ENCODE assay signal across 8 mouse cellular contexts in genomic region chr4:41707011-41707535, GRCm38 (mm10). TPM values are rescaled to one million over a fixed set of nuclear protein-coding genes. Genes with fewer than 3 reads are reported as not detected.
A peak's percentile ranks its signal among the peaks of the same experiment; 100 is the strongest.
DNase-seq lines count a peak whose midpoint lies in the region; ATAC-seq and TF ChIP-seq lines count a peak whose summit lies in the region.

No protein-coding gene starts in this region.

- no peaks in the 10 kb centered on the region for H3K36me3 ChIP-seq in intestine, embryonic 16.5 days (ENCODE audit: control insufficient read depth, insufficient read depth, low read length)
- H3K36me3 ChIP-seq in limb, embryonic 12.5 days = peaks cover 14% of the 10 kb centered on the region; the same call in 1 of the 2 replicates
- peaks cover 5% of the 10 kb centered on the region; the same call in 1 of the 2 replicates for H3K36me3 ChIP-seq in midbrain, embryonic 14.5 days (ENCODE audit: control insufficient read depth, insufficient read depth, low read length)
- H3K36me3 ChIP-seq in stomach, embryonic 14.5 days (ENCODE audit: control insufficient read depth, insufficient read depth, low read length) = 0 out of 2 replicates have a peak, but pooled peaks cover 10% of the 10 kb centered on the region

- peak; percentile 88 for ATAC-seq in common myeloid progenitor, adult 5-6 weeks (replicated peaks; ENCODE audit: low read depth, poor library complexity, severe bottlenecking)
- peak; percentile 62 for ATAC-seq in intestine, embryonic 16.5 days
- ATAC-seq in limb, embryonic 12.5 days (ENCODE audit: insufficient number of reproducible peaks, insufficient read depth, low FRiP score, low TSS enrichment, low read depth) = peak; percentile 29; the same call in 1 of the 2 replicates
- ATAC-seq in midbrain, embryonic 14.5 days (ENCODE audit: low FRiP score, low TSS enrichment) = peak; percentile 84
- peak; percentile 33; the same call in 1 of the 2 replicates for ATAC-seq in stomach, embryonic 14.5 days (ENCODE audit: insufficient number of reproducible peaks, insufficient read depth, low FRiP score, low read depth)

- 0 out of 2 replicates have a peak overlapping the region, but pooled peaks have one; percentile 2 for H3K27ac ChIP-seq in gastrocnemius, adult 2 months
- no peak overlapping the region for H3K27ac ChIP-seq in intestine, embryonic 16.5 days (ENCODE audit: low read length)
- no peak overlapping the region for H3K27ac ChIP-seq in limb, embryonic 12.5 days
- peak overlapping the region; percentile 73 for H3K27ac ChIP-seq in midbrain, embryonic 14.5 days (replicated peaks; ENCODE audit: low read depth, low read length)
- H3K27ac ChIP-seq in stomach, embryonic 14.5 days (ENCODE audit: low read length) = no peak overlapping the region

- DNase-seq in 416B (ENCODE audit: low read depth) = peak; percentile 58
- DNase-seq in R1 (ENCODE audit: low read depth, low spot score) = peak; percentile 98
- peak; percentile 80 for DNase-seq in gastrocnemius, adult 2 months
- peak; percentile 93 for DNase-seq in midbrain, embryonic 14.5 days

- peak overlapping the region; percentile 50 for H3K4me3 ChIP-seq in gastrocnemius, adult 2 months
- 0 out of 2 replicates have a peak overlapping the region, but pooled peaks have one; percentile 8 for H3K4me3 ChIP-seq in intestine, embryonic 16.5 days (ENCODE audit: low read length)
- H3K4me3 ChIP-seq in limb, embryonic 12.5 days (replicated peaks) = no peak overlapping the region
- H3K4me3 ChIP-seq in midbrain, embryonic 14.5 days (replicated peaks; ENCODE audit: low read depth, low read length) = no peak overlapping the region
- no peak overlapping the region for H3K4me3 ChIP-seq in stomach, embryonic 14.5 days (ENCODE audit: low read depth, low read length)

- H3K4me2 ChIP-seq in intestine, embryonic 16.5 days (ENCODE audit: low read depth, low read length) = peak overlapping the region; percentile 25; the same call in 1 of the 2 replicates
- peak overlapping the region; percentile 27; the same call in 1 of the 2 replicates for H3K4me2 ChIP-seq in limb, embryonic 12.5 days
- H3K4me2 ChIP-seq in midbrain, embryonic 14.5 days (ENCODE audit: low read length) = peak overlapping the region; percentile 42
- no peak overlapping the region for H3K4me2 ChIP-seq in stomach, embryonic 14.5 days (replicated peaks; ENCODE audit: low read depth, low read length)

- WGBS in intestine, embryonic 16.5 days = 3% methylated on average over 13 of the region's 13 CpGs
- WGBS in limb, embryonic 12.5 days = 2% methylated on average over 13 of the region's 13 CpGs
- WGBS in midbrain, embryonic 14.5 days = 0% methylated on average over 13 of the region's 13 CpGs
- WGBS in stomach, embryonic 14.5 days = 2% methylated on average over 13 of the region's 13 CpGs

- intact Hi-C loops in gastrocnemius, adult 2 months (cut with DNase I) = loop anchor here (2.0 to 5.0 kb wide), 2 partner anchors 185 to 238 kb away; no protein-coding TSS in a partner anchor

- no peaks in the 10 kb centered on the region for H3K9me3 ChIP-seq in intestine, embryonic 16.5 days (ENCODE audit: control insufficient read depth, low read length)
- no peaks in the 10 kb centered on the region for H3K9me3 ChIP-seq in limb, embryonic 12.5 days
- no peaks in the 10 kb centered on the region for H3K9me3 ChIP-seq in midbrain, embryonic 14.5 days (ENCODE audit: control insufficient read depth, low read length)
- no peaks in the 10 kb centered on the region for H3K9me3 ChIP-seq in stomach, embryonic 14.5 days (ENCODE audit: control insufficient read depth, low read depth, low read length)

- peak; percentile 78 for TF ChIP-seq CTCF in gastrocnemius, adult 2 months (IDR thresholded peaks at IDR 0.05)

- no peaks in the 10 kb centered on the region for H3K27me3 ChIP-seq in intestine, embryonic 16.5 days (replicated peaks; ENCODE audit: control insufficient read depth, insufficient read depth, low read length)
- H3K27me3 ChIP-seq in limb, embryonic 12.5 days = peaks cover 51% of the 10 kb centered on the region
- H3K27me3 ChIP-seq in midbrain, embryonic 14.5 days (ENCODE audit: control insufficient read depth, insufficient read depth, low read length) = no peaks in the 10 kb centered on the region
- no peaks in the 10 kb centered on the region for H3K27me3 ChIP-seq in stomach, embryonic 14.5 days (ENCODE audit: control insufficient read depth, insufficient read depth, low read length)

- H3K4me1 ChIP-seq in intestine, embryonic 16.5 days (ENCODE audit: control insufficient read depth, insufficient read depth, low read length) = peaks cover 16% of the 10 kb centered on the region
- H3K4me1 ChIP-seq in limb, embryonic 12.5 days (replicated peaks) = peaks cover 32% of the 10 kb centered on the region
- H3K4me1 ChIP-seq in midbrain, embryonic 14.5 days (ENCODE audit: control insufficient read depth, insufficient read depth, low read length) = peaks cover 31% of the 10 kb centered on the region
- peaks cover 8% of the 10 kb centered on the region for H3K4me1 ChIP-seq in stomach, embryonic 14.5 days (ENCODE audit: control insufficient read depth, insufficient read depth, low read length)

- no peak overlapping the region for H3K9ac ChIP-seq in intestine, embryonic 16.5 days (ENCODE audit: low read depth, low read length)
- H3K9ac ChIP-seq in limb, embryonic 12.5 days (replicated peaks) = no peak overlapping the region
- no peak overlapping the region; the same call in 1 of the 2 replicates for H3K9ac ChIP-seq in midbrain, embryonic 14.5 days (replicated peaks; ENCODE audit: low read length)
- no peak overlapping the region for H3K9ac ChIP-seq in stomach, embryonic 14.5 days (replicated peaks; ENCODE audit: low read depth, low read length)

RNA-seq across cellular contexts. Expression of gene Rpp25l, which starts 6.3 kb away (rescaled TPM):
- 22.8 and 28.2 TPM in 2 replicates for total RNA-seq in common myeloid progenitor, adult 5-6 weeks (2017)
- total RNA-seq in gastrocnemius, adult 2 months (2021) = 10 to 100 TPM; 50.1 to 58.4 TPM
- 57.5 and 64.9 TPM in 2 replicates for polyA plus RNA-seq in intestine, embryonic 16.5 days (2015; fragmentation: Nextera tagmentation; extraction: Ambion mirVana)
- polyA plus RNA-seq in limb, embryonic 12.5 days (2016; fragmentation: Nextera tagmentation; extraction: Ambion mirVana) = 82.9 and 84.6 TPM in 2 replicates
- polyA plus RNA-seq in midbrain, embryonic 14.5 days (2014; fragmentation: Nextera tagmentation; extraction: Ambion mirVana) = 62.2 and 64.1 TPM in 2 replicates
- polyA plus RNA-seq in stomach, embryonic 14.5 days (2014; fragmentation: Nextera tagmentation; extraction: Ambion mirVana) = 65.3 and 71.5 TPM in 2 replicates

RNA-seq across cellular contexts. Expression of gene Il11ra1, which starts 7.3 kb away (rescaled TPM):
- total RNA-seq in common myeloid progenitor, adult 5-6 weeks (2017) = 104 and 110 TPM in 2 replicates
- 10 to 100 TPM; 33.3 to 73.4 TPM for total RNA-seq in gastrocnemius, adult 2 months (2021)
- 113 and 125 TPM in 2 replicates for polyA plus RNA-seq in intestine, embryonic 16.5 days (2015; fragmentation: Nextera tagmentation; extraction: Ambion mirVana)
- polyA plus RNA-seq in limb, embryonic 12.5 days (2016; fragmentation: Nextera tagmentation; extraction: Ambion mirVana) = 296 and 302 TPM in 2 replicates
- 28.1 and 32.1 TPM in 2 replicates for polyA plus RNA-seq in midbrain, embryonic 14.5 days (2014; fragmentation: Nextera tagmentation; extraction: Ambion mirVana)
- 162 TPM in 2 replicates for polyA plus RNA-seq in stomach, embryonic 14.5 days (2014; fragmentation: Nextera tagmentation; extraction: Ambion mirVana)

RNA-seq across cellular contexts. Expression of gene Cntfr, which starts 10.2 kb away (rescaled TPM):
- total RNA-seq in common myeloid progenitor, adult 5-6 weeks (2017) = not detected in 2 replicates
- 10 to 100 TPM; 27.3 to 55.3 TPM for total RNA-seq in gastrocnemius, adult 2 months (2021)
- polyA plus RNA-seq in intestine, embryonic 16.5 days (2015; fragmentation: Nextera tagmentation; extraction: Ambion mirVana) = 5.5 and 5.6 TPM in 2 replicates
- 4.7 and 5.5 TPM in 2 replicates for polyA plus RNA-seq in limb, embryonic 12.5 days (2016; fragmentation: Nextera tagmentation; extraction: Ambion mirVana)
- 23.9 and 46.8 TPM in 2 replicates for polyA plus RNA-seq in midbrain, embryonic 14.5 days (2014; fragmentation: Nextera tagmentation; extraction: Ambion mirVana)
- 9.3 and 11.3 TPM in 2 replicates for polyA plus RNA-seq in stomach, embryonic 14.5 days (2014; fragmentation: Nextera tagmentation; extraction: Ambion mirVana)

RNA-seq across cellular contexts. Expression of gene Dctn3, which starts 15.9 kb away (rescaled TPM):
- total RNA-seq in common myeloid progenitor, adult 5-6 weeks (2017) = 62.8 and 92.5 TPM in 2 replicates
- total RNA-seq in gastrocnemius, adult 2 months (2021) = 10 to 100 TPM; 40.6 to 42.4 TPM
- 136 and 143 TPM in 2 replicates for polyA plus RNA-seq in intestine, embryonic 16.5 days (2015; fragmentation: Nextera tagmentation; extraction: Ambion mirVana)
- polyA plus RNA-seq in limb, embryonic 12.5 days (2016; fragmentation: Nextera tagmentation; extraction: Ambion mirVana) = 103 and 104 TPM in 2 replicates
- polyA plus RNA-seq in midbrain, embryonic 14.5 days (2014; fragmentation: Nextera tagmentation; extraction: Ambion mirVana) = 249 and 299 TPM in 2 replicates
- polyA plus RNA-seq in stomach, embryonic 14.5 days (2014; fragmentation: Nextera tagmentation; extraction: Ambion mirVana) = 121 and 126 TPM in 2 replicates

RNA-seq across cellular contexts. Expression of gene Arid3c, which starts 23.9 kb away (rescaled TPM):
- total RNA-seq in common myeloid progenitor, adult 5-6 weeks (2017) = not detected in 2 replicates
- not detected for total RNA-seq in gastrocnemius, adult 2 months (2021)
- not detected in 2 replicates for polyA plus RNA-seq in intestine, embryonic 16.5 days (2015; fragmentation: Nextera tagmentation; extraction: Ambion mirVana)
- not detected in 2 replicates for polyA plus RNA-seq in limb, embryonic 12.5 days (2016; fragmentation: Nextera tagmentation; extraction: Ambion mirVana)
- polyA plus RNA-seq in midbrain, embryonic 14.5 days (2014; fragmentation: Nextera tagmentation; extraction: Ambion mirVana) = 0.47 and 0.70 TPM in 2 replicates
- polyA plus RNA-seq in stomach, embryonic 14.5 days (2014; fragmentation: Nextera tagmentation; extraction: Ambion mirVana) = not detected in 2 replicates

Comparison
In these comparisons a context has a peak if more than half of its experiments do, and no peak if none do; other contexts are left out.
1. ATAC-seq: peak in every context shown above with its lines; median percentile 88 in common myeloid progenitor, adult 5-6 weeks; 84 in midbrain, embryonic 14.5 days; 62 in intestine, embryonic 16.5 days; 33 in stomach, embryonic 14.5 days; 29 in limb, embryonic 12.5 days.
2. H3K27ac ChIP-seq: peak in gastrocnemius, adult 2 months (single experiment) and midbrain, embryonic 14.5 days (single experiment); none in intestine, embryonic 16.5 days (single experiment), limb, embryonic 12.5 days (single experiment) and stomach, embryonic 14.5 days (single experiment).
3. H3K4me3 ChIP-seq: peak in gastrocnemius, adult 2 months (single experiment) and intestine, embryonic 16.5 days (single experiment); none in limb, embryonic 12.5 days (single experiment), midbrain, embryonic 14.5 days (single experiment) and stomach, embryonic 14.5 days (single experiment).
4. Peak in every context shown above with its lines, with median percentiles within 50 percentile points of each other: DNase-seq.